Mouse (Mus musculus) left cerebral cortex, adult 2 months (tissue): ENCODE measurements at regions not wholly inside any gene's neighbourhood (a gene's known extent, or its start where the extent isn't known, plus 50 kb on each side); places are given as distances from the start of the nearest gene placed in this dataset.

ENCODE experiments used
- DNase-seq, 2 experiments: peaks; one replicate each; pipeline ENCODE4 v3.0.0; 2021 to 2022; ENCODE audit warnings: low spot score in 2 of 2, mixed read lengths in 1 of 2; ENCODE audit errors: extremely low spot score in 1 of 2
- H3K27ac ChIP-seq: fragments of 200-600 bp; 2 replicates; pipeline ENCODE4 v1.8.1; 2022
- H3K4me3 ChIP-seq: fragments of 200-600 bp; 2 replicates; pipeline ENCODE4 v1.8.1; 2022
- CTCF ChIP-seq: fragments of 200-600 bp; IDR thresholded peaks from 2 replicates; pipeline ENCODE4 v1.8.1; 2022; ENCODE audit warnings: antibody characterized with exemption, mild to moderate bottlenecking, moderate library complexity
- intact Hi-C: fragments of 180-260 bp; cut with DNase I; formaldehyde crosslinking; loops from one replicate; pipeline ENCODE4 v1.15.1; 2025

DNA sequence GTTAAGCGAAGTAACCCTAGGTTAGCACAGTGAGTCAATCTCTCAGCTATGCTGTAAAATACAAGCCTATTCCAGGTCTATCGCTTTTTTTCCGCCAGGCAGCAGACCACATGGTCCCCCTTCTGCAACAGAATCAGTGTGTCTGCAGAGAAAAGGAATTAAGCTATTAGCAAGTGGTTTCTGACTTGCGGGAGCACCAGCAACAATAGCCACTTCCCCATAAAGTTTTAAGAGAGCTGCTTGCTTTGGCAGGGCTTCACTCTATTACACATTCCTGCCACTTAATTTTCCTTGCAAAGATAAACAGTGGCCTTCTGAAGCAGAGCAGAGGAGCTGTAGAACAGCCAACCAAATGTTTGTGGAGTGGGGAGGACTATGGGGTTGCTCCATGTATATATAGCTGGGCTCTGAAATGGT lies 59.8 kb upstream of the Osmr start:
- H3K27ac ChIP-seq, result no peak overlapping the region
- no peak; the same call in 1 of the 2 replicates for TF ChIP-seq CTCF
- no peak overlapping the region for H3K4me3 ChIP-seq
- intact Hi-C loops, result no loop called here
- DNase-seq, result no peak

DNA sequence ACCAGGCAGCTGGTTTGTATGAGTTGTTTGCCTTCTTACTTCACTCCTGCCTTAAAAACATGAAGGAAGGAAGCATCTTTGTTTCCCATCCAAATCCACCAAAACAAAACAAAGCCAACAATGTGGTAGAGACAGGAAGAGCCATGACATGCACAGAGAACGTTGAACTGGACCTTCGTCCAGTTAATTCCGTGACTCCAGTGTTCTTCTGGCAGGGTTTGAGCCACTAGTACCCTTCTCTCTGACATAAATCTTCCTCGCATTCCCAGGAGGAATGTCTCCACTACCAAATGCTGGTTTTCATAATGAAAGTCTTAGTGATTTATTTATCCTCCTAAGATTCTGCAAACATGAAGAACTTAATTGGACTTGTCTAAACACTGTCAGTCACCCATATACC lies 66.7 kb upstream of the Osmr start:
- DNase-seq, result no peak
- no peak for TF ChIP-seq CTCF
- intact Hi-C loops, result no loop called here
- Histone ChIP-seq H3K27ac (no peak overlapping the region), H3K4me3 (no peak overlapping the region)

DNA sequence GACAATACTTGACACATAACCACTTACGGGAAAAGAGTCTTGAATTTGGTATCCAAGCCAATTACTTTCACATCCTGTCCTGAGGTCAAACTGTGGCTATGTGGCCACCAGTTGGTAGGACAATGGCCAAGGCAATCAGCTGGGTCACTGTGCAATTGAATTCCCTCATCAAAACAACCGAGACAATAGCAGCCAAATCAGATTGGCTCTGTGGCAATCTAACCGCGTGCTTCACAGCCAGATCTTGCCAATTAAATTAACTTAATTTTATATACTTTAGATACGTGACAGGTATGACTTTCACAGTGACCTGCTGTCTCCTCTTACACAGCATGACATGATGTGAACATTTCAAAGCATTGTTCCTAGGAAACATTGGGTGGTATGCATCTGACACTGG lies 74.5 kb upstream of the Osmr start:
- intact Hi-C loops, result no loop called here
- no peak overlapping the region for H3K27ac ChIP-seq
- no peak for TF ChIP-seq CTCF
- DNase-seq, result no peak
- H3K4me3 ChIP-seq, result no peak overlapping the region

DNA sequence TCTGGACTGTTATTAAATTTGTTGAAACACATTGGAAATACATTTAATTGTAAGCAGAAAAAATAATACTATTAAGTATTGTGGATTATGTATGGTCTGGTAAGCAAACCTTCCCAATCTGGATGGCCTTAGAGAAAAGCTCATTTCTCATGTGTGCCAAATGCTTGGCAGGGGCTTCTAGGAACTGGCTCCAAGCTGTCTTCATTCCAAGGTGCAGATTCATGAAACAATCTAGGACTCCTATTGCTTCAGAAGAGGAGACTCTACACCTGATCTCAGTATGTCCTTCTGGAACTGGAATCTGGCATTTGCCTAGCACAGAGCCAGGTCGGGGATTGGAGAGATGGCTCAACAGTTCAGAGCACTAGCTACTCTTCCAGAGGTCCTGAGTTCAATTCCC lies 74.9 kb upstream of the Osmr start:
- DNase-seq, result no peak
- TF ChIP-seq CTCF, result no peak
- Histone ChIP-seq H3K4me3 (no peak overlapping the region), H3K27ac (no peak overlapping the region)
- intact Hi-C loops, result no loop called here

DNA sequence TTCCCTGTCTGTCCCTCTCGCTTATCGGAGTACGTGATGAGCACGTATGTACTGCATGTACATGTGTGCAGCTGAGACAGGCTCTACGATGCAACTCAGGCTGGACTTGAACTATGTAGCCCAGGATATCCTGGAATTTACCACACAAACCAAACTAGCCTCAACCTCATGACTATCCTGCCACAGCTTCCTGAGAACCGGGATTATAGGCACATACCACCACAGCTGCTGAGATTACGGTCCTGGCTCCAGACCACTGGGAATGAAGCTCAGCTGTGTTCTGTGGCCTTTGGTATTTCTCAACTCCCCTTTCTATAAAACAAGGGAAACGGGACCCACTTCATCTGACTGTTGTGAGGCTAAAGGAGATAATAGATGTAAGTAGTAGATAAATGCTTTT lies 75.7 kb upstream of the Osmr start:
- intact Hi-C loops, result no loop called here
- DNase-seq, result no peak
- Histone ChIP-seq H3K4me3 (no peak overlapping the region), H3K27ac (no peak overlapping the region)
- no peak for TF ChIP-seq CTCF

DNA sequence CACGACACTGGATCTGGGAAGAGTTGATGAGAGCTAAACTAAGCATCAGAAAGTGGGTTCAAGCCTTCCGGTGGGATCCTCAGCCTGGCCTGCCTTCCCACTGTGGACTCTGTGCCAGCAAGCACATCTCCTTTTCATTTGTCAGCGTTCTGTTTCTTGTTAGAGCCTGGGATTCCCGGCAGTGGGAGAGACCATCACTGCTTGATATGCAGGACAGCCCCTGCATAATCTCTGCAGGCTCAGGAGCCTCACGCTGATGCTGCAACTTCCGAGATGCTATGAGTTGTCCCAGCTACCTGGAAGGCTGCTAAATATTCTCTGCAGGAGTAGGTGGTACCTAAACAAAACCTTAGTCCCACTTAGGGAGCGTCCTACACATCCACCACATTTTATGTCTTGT lies 78.8 kb upstream of the Osmr start:
- TF ChIP-seq CTCF, result no peak
- peak in 1 of 2 experiments; percentile 16 for DNase-seq
- H3K27ac ChIP-seq, result no peak overlapping the region
- H3K4me3 ChIP-seq, result no peak overlapping the region
- intact Hi-C loops, result no loop called here

DNA sequence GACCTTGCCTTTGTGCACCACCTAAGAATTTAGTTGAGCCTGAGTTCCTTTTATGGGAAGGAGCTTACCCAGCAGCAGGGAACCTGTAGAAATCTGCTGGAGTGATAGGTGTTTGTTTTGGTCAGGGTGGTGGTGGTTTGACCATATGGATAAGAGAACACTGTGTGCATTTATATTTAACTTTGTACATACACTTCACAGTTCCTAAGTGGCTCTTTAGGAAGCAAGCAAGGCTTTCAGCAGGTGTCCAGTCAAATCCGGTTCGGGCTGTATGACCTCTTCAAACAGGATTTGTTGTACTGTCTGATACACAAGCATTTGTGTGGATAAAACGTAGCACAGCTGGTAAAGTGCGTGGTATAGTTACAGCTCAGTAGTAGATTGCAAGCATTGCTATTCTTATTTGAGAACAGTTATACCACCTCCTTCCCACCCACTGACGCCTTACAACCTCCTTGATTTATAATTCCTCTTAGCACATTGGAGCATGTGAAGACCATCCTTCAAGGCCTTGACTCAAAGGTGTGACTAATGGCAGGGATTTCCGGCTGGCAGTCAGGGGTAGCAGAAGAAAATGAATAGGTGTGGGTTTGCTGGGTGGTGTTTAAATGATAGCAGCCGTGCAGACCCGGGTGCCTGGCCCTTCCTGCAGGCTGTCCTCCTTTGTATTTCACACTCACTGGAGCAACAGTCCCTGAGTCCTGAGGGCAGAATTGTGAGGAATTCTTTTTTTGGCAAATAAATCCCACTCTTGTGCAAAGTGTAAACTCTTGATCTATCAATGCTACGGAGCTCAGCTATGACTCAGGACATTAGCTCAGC lies 79.4 kb upstream of the Osmr start:
- intact Hi-C loops, result no loop called here
- DNase-seq, result peak; percentile 14
- Histone ChIP-seq H3K27ac (no peak overlapping the region), H3K4me3 (no peak overlapping the region)
- TF ChIP-seq CTCF, result no peak

DNA sequence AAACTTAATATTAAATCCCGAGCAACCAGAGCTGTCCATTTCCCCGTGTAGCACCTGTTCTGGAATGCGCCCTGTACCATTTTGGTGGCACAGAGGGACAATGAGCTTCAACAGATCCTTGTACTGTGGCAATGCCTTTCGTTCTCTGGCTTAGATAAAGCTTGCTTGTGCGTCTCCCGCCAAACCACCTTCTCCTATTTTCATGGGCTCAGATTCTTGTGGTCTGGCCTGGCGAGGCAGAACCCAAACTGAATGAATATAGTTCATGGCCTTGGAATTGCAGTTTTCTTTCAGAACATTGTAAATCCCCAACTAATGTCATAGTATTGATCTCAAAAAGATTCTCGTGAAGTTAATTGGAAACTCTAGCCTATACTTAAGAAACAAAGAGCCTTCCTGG lies 85.1 kb upstream of the Osmr start:
- TF ChIP-seq CTCF, result no peak
- H3K27ac ChIP-seq, result no peak overlapping the region
- DNase-seq, result no peak
- intact Hi-C loops, result no loop called here
- no peak overlapping the region for H3K4me3 ChIP-seq

DNA sequence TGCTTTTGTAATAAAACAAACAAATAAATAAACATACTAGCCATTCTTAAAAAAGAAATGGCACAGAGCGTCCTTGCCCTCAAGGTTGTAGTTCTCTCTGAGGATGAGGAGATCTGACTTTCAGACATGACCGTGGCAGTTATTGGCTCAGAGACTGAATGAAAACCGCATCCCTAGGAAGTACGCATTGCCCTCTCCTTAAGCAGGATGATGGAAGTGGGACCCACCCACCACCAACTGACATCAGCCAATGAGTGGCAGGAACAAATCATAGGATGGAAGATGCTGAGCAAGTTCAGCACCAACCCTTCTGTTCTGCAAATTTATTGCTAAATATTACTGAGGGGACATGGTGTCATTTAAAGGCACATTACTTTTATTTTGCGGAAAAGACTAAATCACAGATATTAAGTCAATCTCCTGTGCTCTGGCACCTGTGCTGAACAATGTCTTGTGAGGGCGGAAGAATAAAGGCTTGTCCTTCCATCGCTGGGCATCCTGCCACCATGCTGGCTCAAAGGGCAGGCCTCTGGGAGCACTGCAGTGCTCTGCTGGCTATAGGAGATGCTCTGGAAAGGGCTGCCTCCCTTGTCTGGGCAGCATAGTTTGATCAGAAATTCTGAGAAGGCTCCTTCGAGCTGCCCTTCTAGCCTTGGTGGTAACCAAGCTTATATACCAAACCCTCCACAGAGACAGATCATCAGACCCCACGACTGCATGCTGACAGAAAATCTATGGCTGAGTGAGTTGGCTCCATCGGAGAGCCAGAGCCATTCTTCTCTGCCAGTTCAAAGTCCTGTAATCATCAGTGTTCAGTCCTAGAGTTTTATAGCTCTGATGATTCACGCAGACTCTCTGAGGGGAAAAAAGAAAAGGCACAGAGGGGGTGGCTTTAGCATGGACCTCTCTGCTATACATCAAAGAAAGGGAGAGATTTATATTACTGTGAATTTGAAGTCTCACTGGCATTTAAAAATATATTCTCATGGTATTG lies 86.3 kb upstream of the Osmr start:
- H3K4me3 ChIP-seq, result no peak overlapping the region
- intact Hi-C loops, result no loop called here
- H3K27ac ChIP-seq, result no peak overlapping the region
- DNase-seq, result no peak
- TF ChIP-seq CTCF, result no peak

DNA sequence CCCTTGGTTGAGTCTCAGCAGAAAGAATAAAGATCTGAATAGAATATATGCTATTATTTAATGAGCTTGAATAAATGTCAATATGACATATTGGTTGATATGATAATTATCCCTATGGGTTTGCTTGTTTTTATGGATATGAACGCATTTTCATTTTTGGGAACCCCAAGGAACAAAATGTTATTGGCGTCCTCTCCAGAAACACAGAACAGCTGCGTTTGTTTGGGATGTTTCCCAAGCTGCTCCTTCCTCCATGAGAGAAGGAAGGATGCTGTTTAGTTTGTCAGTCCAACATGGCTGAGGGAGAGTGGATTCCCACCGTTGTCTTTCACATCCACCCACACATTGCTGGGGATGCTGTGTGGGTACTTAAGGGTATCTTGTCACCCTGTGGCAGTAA lies 89.9 kb upstream of the Osmr start:
- Histone ChIP-seq H3K27ac (no peak overlapping the region), H3K4me3 (no peak overlapping the region)
- DNase-seq, result no peak
- intact Hi-C loops, result no loop called here
- no peak for TF ChIP-seq CTCF

DNA sequence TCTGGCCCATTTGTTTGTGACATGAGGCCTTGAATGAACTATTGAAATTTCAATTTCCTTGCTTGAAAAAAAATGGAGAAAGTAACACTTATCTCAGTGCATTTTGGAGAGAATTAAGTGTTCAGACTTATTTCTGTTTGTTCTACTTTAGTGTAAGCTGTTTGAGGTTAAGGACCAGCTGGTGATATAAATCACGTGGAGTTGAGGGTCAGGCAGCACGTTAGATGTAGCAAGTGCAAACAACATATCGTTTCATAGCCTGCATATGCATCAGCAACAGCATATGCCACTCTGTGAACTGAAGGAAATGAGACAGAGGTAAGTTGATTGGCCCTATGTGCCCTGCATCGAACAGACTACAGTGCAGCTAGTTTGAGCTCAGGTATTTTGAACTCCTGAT lies 90.7 kb upstream of the Osmr start:
- intact Hi-C loops, result no loop called here
- DNase-seq, result no peak
- TF ChIP-seq CTCF, result no peak
- H3K27ac ChIP-seq, result no peak overlapping the region
- H3K4me3 ChIP-seq, result no peak overlapping the region

DNA sequence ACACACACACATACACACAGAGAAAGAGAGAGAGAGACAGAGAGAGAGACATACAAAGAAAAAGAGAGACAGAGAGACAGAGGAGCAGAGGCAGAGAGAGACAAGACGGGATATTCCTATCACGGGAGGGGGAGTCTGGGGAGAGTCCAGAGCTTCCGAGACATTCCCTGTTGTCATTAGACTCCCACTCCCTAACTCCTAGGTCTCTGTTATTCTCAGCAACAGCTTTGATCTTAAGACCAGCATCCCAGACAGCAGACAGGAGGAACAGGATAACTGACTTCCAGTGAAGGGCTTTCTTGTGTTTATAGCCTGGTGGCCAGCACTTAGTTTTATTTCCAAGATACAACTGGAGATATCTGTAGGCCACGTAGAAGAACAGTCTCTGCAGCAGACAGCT lies 99.6 kb upstream of the Osmr start:
- intact Hi-C loops, result no loop called here
- DNase-seq, result no peak
- no peak overlapping the region for H3K27ac ChIP-seq
- no peak for TF ChIP-seq CTCF
- H3K4me3 ChIP-seq, result no peak overlapping the region
